Mouse (Mus musculus) midbrain, embryonic 11.5 days (tissue): ENCODE results near the gene Lrp3. TPM values are rescaled to one million over a fixed set of nuclear protein-coding genes. Genes with fewer than 3 reads are reported as not detected.

Experiments used
- ATAC-seq: fragments of 200-750 bp; cut with Nextera tagmentation; 2 replicates; pipeline ENCODE4 v1.8.0; 2017; ENCODE audit warnings: moderate TSS enrichment, moderate library complexity; ENCODE audit not compliant: low FRiP score
- DNase-seq: peaks from one replicate; pipeline ENCODE4 v3.0.0; 2015; ENCODE audit warnings: low spot score; ENCODE audit errors: missing footprints
- H3K27ac ChIP-seq: fragments of 300-500 bp; sonication (generic); 2 replicates; pipeline ENCODE4 v1.5.1; 2014; ENCODE audit warnings: low read depth, low read length
- H3K27me3 ChIP-seq: fragments of 300-500 bp; sonication (generic); 2 replicates; pipeline ENCODE4 v1.6.1; 2014; ENCODE audit warnings: mild to moderate bottlenecking, low read length, moderate library complexity, mixed read lengths; ENCODE audit not compliant: control insufficient read depth, insufficient read depth
- H3K36me3 ChIP-seq: fragments of 300-500 bp; sonication (generic); 2 replicates; pipeline ENCODE4 v1.6.1; 2014; ENCODE audit warnings: mild to moderate bottlenecking, low read length, moderate library complexity, mixed read lengths; ENCODE audit not compliant: control insufficient read depth, insufficient read depth
- H3K4me1 ChIP-seq: fragments of 300-500 bp; sonication (generic); 2 replicates; pipeline ENCODE4 v1.6.1; 2014; ENCODE audit warnings: low read length; ENCODE audit not compliant: control insufficient read depth, insufficient read depth
- H3K4me2 ChIP-seq: fragments of 300-500 bp; sonication (generic); 2 replicates; pipeline ENCODE4 v1.6.1; 2014; ENCODE audit warnings: mild to moderate bottlenecking, moderate library complexity
- H3K4me3 ChIP-seq: fragments of 300-500 bp; sonication (generic); 2 replicates; pipeline ENCODE4 v1.5.1; 2014; ENCODE audit warnings: low read depth, low read length
- H3K9ac ChIP-seq: fragments of 300-500 bp; sonication (generic); 2 replicates; pipeline ENCODE4 v1.6.1; 2014; ENCODE audit warnings: low read length
- H3K9me3 ChIP-seq: fragments of 300-500 bp; sonication (generic); 2 replicates; pipeline ENCODE4 v1.6.1; 2016; ENCODE audit warnings: low read length; ENCODE audit not compliant: control insufficient read depth
- WGBS: fragments of 180-500 bp; shearing (Covaris S2); extraction: QIAGEN DNeasy Blood & Tissue Kit; methylation state at CpG from one replicate; pipeline ENCODE4 v1.1.7; 2014; 5-methylcytosine and 5-hydroxymethylcytosine counted together
- polyA plus RNA-seq: library from polyadenylated mRNA; unstranded; fragments of >200 nt; fragmentation: Nextera tagmentation; extraction: Ambion mirVana; gene quantifications from 2 replicates; pipeline ENCODE4 v1.2.1, GENCODE M21; 2014

Lrp3 gene
- polyA plus RNA-seq, 1 experiment from 2014 or later, result 15.2 TPM

DNA sequence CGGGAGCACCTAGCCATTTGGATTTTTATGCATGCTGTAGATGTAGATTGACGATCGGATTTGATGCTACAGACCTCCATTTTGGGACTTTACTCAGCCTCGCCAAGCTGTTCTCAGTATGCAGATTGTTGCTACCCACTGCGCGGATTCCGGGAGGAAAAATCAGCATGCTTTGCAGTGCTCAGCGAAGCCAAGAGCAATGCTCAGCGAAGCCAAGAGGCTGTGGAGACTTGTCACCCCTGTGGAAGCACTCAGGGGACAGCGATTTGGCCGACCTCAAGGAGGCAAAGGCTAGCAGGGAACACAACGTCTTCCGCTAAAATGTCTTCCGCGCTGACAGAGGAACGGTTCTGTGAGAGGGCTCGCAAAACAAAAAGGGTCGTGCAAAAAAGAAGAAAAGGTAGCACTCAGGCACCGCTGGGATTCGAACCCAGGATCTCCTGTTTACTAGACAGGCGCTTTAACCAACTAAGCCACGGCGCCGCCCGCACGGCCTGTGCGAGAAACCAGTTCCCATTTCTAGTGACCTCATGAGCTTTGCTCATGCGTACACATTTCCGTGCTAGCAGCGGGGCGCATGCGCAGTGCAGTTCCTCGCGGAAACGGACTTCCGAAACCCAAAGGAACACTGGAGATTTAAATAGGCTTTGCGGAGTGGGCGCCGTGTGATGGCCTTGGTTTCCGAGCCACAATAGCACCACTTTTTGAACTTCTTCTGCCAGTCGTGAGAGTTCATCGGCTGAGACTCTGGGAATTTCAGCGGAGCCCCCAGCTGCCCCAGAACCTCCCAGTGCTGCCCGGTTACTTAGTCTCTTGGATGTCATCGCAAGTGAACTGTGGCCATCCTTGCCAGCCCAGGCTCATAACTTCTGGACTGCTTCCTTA lies 19.3 kb upstream of the Lrp3 start:
- WGBS, result under 1% methylated on average over 45 of the region's 45 CpGs
- peak overlapping the region; percentile 48 for H3K4me3 ChIP-seq
- no peaks in the 10 kb centered on the region for H3K4me1 ChIP-seq
- DNase-seq, result peak; percentile 100
- no peaks in the 10 kb centered on the region for H3K27me3 ChIP-seq
- H3K4me2 ChIP-seq, result peak overlapping the region; percentile 41
- no peaks in the 10 kb centered on the region for H3K36me3 ChIP-seq
- no peaks in the 10 kb centered on the region; the same call in 1 of the 2 replicates for H3K9me3 ChIP-seq
- peak; percentile 92 for ATAC-seq
- H3K9ac ChIP-seq, result peak overlapping the region; percentile 60
- H3K27ac ChIP-seq, result peak overlapping the region; percentile 69

DNA sequence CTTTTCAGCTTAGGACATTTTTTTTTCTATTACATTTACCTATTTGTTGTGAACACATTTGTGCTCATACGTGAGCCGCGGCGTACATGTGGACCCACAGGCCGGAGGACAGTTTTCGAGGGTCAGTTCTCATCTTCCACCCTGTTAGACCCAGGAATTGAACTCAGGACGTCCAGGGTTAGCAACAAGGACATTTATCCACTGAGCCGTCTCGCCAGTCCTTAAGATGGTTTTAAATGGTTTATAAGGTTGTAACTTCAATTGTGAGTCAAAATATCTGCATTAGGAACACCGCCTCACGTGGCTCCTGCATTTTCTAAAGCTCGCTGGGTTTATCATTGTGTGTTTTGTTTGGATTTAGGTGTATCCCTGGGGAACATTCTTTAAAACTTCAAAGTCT lies 18.6 kb upstream of the Lrp3 start:
- Histone ChIP-seq H3K9me3 (no peaks in the 10 kb centered on the region; the same call in 1 of the 2 replicates), H3K36me3 (no peaks in the 10 kb centered on the region), H3K4me3 (peak overlapping the region; percentile 48), H3K27me3 (no peaks in the 10 kb centered on the region), H3K9ac (peak overlapping the region; percentile 60), H3K27ac (no peak overlapping the region; the same call in 1 of the 2 replicates), H3K4me1 (no peaks in the 10 kb centered on the region), H3K4me2 (peak overlapping the region; percentile 41)
- WGBS, result 38% methylated on average over 12 of the region's 12 CpGs
- ATAC-seq (no peak), DNase-seq (no peak)

GRCm38 (mm10) chr7:35232796-35233455 lies 17.6 kb upstream of the Lrp3 start:
- Histone ChIP-seq H3K27ac (no peak overlapping the region), H3K4me2 (no peak overlapping the region), H3K4me3 (no peak overlapping the region), H3K9ac (no peak overlapping the region), H3K9me3 (no peaks in the 10 kb centered on the region; the same call in 1 of the 2 replicates), H3K36me3 (no peaks in the 10 kb centered on the region), H3K27me3 (no peaks in the 10 kb centered on the region), H3K4me1 (no peaks in the 10 kb centered on the region)
- ATAC-seq (no peak), DNase-seq (no peak)
- 27% methylated on average over 13 of the region's 13 CpGs for WGBS

GRCm38 (mm10) chr7:35230333-35230732 lies 15.0 kb upstream of the Lrp3 start:
- Histone ChIP-seq H3K27ac (no peak overlapping the region), H3K4me3 (no peak overlapping the region), H3K27me3 (no peaks in the 10 kb centered on the region), H3K4me1 (no peaks in the 10 kb centered on the region), H3K9ac (no peak overlapping the region), H3K9me3 (no peaks in the 10 kb centered on the region; the same call in 1 of the 2 replicates), H3K36me3 (no peaks in the 10 kb centered on the region), H3K4me2 (no peak overlapping the region)
- DNase-seq (peak; percentile 92), ATAC-seq (no peak)
- WGBS, result 77% methylated on average over 3 of the region's 3 CpGs

- DNase-seq, result no peak
- Histone ChIP-seq H3K4me1 (no peaks in the 10 kb centered on the region), H3K9ac (no peak overlapping the region), H3K4me2 (no peak overlapping the region), H3K36me3 (no peaks in the 10 kb centered on the region), H3K9me3 (no peaks in the 10 kb centered on the region), H3K27me3 (no peaks in the 10 kb centered on the region; the same call in 1 of the 2 replicates), H3K27ac (no peak overlapping the region), H3K4me3 (no peak overlapping the region)
- ATAC-seq, result no peak
- 81% methylated on average over 9 of the region's 9 CpGs for WGBS
These were observed 5.5 kb upstream of the Lrp3 start for GRCm38 (mm10) chr7:35220694-35221365.

DNA sequence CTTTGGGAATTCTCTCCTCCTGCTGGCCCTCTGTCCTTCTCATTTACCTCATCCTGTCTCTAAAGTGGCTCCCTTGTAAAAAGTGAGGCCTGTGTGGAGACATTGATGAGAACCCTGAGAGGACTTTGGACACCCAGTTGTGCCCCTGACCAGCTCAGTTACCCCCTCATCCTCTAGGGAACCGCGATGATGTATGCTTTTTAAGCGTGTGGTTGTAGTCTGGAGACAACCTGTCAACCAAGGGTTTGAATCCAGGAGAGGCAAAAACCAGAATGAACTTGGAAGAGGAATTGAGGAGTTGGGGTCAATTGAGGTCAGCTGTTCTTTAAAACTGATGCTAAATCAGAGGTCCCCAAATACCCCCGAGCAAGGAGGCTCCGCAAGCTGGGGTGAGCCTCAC lies 433 bp upstream of the Lrp3 start:
- H3K4me2 ChIP-seq, result peak overlapping the region; percentile 69
- peaks cover 12% of the 10 kb centered on the region for H3K4me1 ChIP-seq
- H3K27me3 ChIP-seq, result no peaks in the 10 kb centered on the region; the same call in 1 of the 2 replicates
- H3K36me3 ChIP-seq, result peaks cover 12% of the 10 kb centered on the region
- peak overlapping the region; percentile 97 for H3K9ac ChIP-seq
- WGBS, result 45% methylated on average over 5 of the region's 5 CpGs
- H3K4me3 ChIP-seq, result peak overlapping the region; percentile 89
- no peak for DNase-seq
- no peaks in the 10 kb centered on the region for H3K9me3 ChIP-seq
- peak overlapping the region; percentile 78 for H3K27ac ChIP-seq
- no peak for ATAC-seq

DNA sequence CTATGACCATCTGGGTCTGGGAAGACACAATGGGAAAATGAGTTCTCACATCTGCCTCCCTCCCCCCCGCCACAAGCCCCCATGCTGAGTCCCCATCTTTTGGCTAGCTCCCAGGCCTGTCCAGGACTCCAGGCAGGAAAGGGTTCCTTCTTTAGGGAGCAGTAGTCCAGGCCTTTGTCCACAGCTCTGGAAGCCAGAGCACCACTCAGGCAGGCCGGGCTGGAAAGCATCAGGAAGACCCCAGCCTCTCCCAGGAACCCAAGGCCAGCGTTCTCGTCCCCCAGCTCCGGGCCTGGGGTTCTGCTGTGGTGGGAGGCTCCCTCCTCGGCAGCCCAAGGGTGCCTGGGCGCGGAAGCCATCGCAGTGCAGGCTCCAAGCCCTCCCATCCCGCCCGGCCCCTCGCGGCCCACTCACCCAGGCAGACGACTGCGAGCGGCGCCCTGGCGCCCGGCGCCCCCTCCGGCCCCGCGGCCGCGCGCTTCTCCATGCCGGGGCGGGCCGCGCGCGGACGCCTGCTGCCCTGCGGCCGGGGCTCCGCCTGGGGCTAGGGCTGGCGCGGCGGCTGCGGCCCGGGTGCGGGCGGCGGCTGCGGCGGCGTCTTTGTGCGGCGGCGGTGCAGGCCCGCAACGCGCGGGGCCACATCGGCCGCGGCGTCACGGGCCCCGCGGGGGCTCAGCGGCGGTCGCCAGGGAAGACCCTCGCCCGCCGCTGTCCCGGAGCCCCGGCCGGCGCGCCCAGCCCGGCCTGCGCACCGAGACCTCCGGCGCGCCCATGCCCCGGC lies 666 bp downstream of the Lrp3 start:
- peaks cover 12% of the 10 kb centered on the region for H3K4me1 ChIP-seq
- H3K4me2 ChIP-seq, result peak overlapping the region; percentile 69
- ATAC-seq, result peak; percentile 67
- DNase-seq, result peak; percentile 93
- H3K36me3 ChIP-seq, result peaks cover 17% of the 10 kb centered on the region
- under 1% methylated on average over 51 of the region's 79 CpGs for WGBS
- no peaks in the 10 kb centered on the region; the same call in 1 of the 2 replicates for H3K27me3 ChIP-seq
- peak overlapping the region; percentile 89 for H3K4me3 ChIP-seq
- peak overlapping the region; percentile 78 for H3K27ac ChIP-seq
- peak overlapping the region; percentile 97 for H3K9ac ChIP-seq
- no peaks in the 10 kb centered on the region for H3K9me3 ChIP-seq

- WGBS, result 96% methylated on average over 4 of the region's 4 CpGs
- H3K4me3 ChIP-seq, result no peak overlapping the region
- H3K36me3 ChIP-seq, result peaks cover 17% of the 10 kb centered on the region
These were observed 3.5 kb downstream of the Lrp3 start for GRCm38 (mm10) chr7:35211791-35212190.

More at GRCm38 (mm10) chr7:35211791-35212190, 3.5 kb downstream of the Lrp3 start:
- H3K27ac ChIP-seq, result no peak overlapping the region
- no peaks in the 10 kb centered on the region; the same call in 1 of the 2 replicates for H3K27me3 ChIP-seq
- H3K9me3 ChIP-seq, result no peaks in the 10 kb centered on the region
- H3K9ac ChIP-seq, result no peak overlapping the region
- H3K4me1 ChIP-seq, result peaks cover 12% of the 10 kb centered on the region
- ATAC-seq (no peak), DNase-seq (no peak)
- no peak overlapping the region for H3K4me2 ChIP-seq
